Mouse (Mus musculus) CH12F3 (cell line): ENCODE measurements around the gene Tmem214.

Source experiments
- in situ Hi-C: fragments of 300-500 bp; cut with MboI; formaldehyde crosslinking; loops from 2 replicates; pipeline ENCODE4 v1.14.3; 2020; ENCODE audit warnings: low sequenced_read_pairs

Gene Tmem214

DNA sequence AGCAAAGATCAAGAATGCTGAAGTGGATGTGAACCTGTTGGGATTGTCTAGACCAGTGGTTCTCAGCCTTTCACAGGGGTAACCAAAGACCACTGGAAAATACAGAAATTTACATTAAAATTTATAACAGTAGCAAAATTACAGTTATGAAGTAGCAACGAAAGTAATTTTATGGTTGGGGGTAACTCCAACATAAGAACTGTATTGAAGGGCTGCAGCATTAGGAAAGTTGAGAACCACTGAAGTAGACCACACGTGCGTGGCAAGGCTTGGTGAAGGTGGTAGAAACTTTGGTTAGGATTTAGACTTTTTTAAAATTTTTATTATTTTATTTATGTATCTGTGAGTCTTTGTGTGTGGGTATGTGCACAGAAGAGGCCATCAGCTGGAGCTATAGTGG lies at the start of gene Tmem214:
Gene Tmem214, plus strand, starts transcription at position 301 of the 400 bp plus-strand sequence.
- in situ Hi-C loops: no loop called here

DNA sequence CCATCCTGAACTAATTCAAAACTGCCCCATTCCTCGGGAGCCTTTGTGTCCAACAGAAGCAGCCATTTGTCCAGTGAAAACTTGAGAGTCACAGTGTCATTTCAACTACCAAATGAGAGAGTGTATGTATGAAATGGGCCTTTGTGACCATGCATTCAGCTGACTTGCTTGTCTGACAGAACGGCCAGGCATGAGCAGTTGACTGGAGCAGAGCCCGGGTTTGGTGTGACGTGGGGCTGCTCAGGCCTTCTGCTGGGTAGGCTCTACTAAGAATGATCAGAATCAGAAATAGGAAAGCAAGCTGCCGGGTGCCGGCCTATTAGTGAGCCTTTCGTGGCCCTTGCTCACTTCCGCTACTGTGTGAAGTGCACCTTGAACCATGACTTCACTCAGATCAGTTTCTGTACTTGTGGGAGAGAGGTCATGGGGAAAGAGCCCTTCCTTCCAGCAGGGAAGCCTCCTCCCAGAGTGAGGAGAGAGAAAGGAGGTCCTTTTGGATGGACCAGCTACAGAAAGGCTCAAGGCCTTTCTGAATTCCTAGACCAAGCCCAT lies 49.0 kb upstream of the Tmem214 start:
- in situ Hi-C loops: no loop called here

DNA sequence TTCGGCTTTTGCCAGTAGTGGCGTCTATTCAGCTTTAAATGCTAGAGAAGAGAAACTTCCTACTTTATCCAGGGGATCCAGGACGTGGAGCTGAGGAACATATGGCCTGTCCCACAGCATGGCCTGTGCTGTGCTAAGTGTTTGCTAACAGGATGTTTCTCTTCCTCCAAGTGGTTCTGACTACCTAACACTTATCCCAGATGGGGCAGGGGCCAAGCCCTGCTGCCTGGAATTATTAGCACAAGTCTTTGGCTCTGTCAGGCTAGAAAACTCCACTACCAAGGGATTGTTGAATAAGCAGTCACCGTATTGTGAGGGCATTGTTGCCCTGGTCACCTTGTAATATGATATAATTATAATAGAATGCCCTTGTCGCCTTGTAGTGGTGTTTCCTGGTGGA lies 45.1 kb upstream of the Tmem214 start:
- in situ Hi-C loops: no loop called here

DNA sequence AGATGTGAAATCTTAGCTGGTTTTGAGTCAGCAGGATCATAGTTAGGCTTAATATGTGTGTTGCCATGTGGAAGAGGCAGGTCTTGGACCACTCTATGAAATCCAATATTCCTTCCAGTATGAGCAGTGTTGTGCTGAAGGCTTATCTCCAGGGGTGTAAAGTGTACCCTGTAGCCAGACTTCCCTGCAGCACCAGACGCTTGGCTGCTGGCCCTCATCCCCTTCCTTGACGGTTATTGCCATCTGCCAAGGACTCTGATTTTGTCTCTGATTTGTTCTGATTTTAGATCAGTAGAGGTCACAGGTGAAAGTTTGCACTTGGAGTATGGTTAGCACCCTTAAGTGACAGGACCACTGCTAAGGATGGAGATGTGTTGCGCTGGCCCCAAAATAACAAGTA lies 44.7 kb upstream of the Tmem214 start:
- in situ Hi-C loops: no loop called here

GRCm38 (mm10) chr5:30824124-30824988 lies 43.5 kb upstream of the Tmem214 start:
- in situ Hi-C loops: no loop called here

GRCm38 (mm10) chr5:30825166-30825565 lies 42.6 kb upstream of the Tmem214 start:
- in situ Hi-C loops: no loop called here

DNA sequence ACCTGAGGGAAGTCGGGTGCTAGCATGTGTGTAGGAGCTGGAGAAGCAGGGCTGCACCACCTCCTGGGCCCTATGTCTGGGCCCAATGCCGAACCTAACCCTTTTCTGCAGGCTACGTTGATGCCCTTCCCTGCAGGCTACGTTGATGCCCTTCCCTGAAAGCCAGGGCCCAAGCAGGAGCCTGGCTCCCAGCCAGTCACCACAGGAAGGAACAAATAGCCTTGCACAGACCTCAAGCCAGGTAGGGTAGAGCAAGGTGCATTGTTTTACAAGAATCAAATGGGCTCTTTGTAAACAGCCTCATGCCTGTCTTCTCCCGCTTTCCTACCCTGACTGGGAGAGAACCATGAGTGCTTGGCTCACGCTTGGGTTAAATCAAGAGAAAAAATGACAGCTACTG lies 42.0 kb upstream of the Tmem214 start:
- in situ Hi-C loops: no loop called here

DNA sequence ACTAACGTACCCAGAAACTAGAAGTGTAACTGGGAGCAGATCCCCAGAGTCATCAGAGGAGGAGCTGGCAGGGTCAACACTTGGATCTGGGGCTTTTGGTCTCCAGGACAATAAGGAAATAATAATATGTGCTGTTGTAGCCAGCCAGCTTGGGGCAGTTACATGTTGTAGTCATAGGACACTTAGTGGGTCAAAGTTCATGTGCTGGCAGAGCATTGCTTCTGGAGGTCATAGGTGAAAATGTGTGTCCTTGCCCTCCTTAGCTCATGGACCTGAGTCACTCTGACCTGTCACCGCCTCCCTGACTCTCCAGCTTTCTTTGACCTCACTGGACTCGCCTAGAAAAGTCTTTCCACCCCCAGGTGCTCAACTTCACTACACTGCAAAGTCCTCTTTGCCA lies 34.4 kb upstream of the Tmem214 start:
- in situ Hi-C loops: no loop called here

DNA sequence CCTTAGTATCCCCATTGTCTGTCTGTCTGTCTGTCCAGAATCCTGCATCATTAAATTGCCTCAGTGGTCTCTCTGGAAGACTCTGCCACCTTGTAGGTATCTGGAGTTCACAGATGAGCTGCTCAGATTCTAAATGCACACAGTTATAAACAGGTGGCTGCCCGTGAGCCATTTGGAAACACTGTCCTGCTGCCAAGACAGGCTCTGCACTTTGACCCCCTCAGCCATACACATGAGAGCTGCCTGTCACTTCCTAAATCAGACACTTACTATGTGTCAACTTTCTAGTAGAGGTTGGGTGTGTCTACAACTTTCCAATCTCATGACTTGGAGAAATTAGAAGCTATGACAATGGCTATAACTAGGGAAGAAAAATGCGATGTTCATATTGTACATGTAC lies 28.1 kb upstream of the Tmem214 start:
- in situ Hi-C loops: no loop called here

GRCm38 (mm10) chr5:30841896-30842295 lies 25.9 kb upstream of the Tmem214 start:
- in situ Hi-C loops: no loop called here

GRCm38 (mm10) chr5:30849891-30850555 lies 17.8 kb upstream of the Tmem214 start:
- in situ Hi-C loops: no loop called here

GRCm38 (mm10) chr5:30850556-30850925 lies 17.3 kb upstream of the Tmem214 start:
- in situ Hi-C loops: no loop called here

DNA sequence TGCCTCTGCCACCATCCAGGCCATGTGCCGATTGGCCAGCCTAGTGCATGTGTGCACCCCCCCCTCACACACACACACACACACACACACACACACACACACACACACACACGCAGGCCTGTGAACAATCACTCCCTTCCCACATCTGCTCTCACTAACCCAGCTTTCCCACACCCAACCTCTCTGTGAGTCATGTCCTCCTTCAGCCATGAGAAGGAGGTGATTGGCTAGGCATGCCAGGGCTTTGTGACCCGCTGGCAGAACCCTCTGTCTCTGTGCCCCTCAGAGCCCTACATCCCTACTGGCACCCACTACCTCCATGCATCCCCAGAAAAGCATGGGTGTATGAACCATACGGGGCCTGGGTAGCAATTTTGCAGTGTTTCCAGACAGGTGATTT lies 14.3 kb upstream of the Tmem214 start:
- in situ Hi-C loops: no loop called here

DNA sequence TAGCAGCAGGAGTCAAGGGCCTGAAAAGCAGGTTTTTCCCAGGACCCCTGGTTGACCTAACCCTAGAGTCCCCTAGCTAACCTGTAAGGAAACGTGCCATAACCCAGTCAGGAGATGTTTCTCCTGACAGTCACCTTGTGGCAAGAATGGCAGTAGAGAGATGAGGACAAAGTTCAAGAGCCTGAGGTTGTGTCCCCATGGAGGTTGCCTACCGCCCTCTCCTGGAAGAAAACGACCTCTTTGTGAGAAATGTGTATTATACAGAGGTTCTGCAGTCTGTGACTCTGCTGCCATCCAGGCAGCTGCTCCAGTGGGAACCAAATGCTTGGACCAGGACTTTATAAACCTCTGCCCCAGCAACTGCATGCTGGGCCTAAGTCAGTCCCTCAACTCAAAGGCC lies 12.1 kb upstream of the Tmem214 start:
- in situ Hi-C loops: no loop called here

GRCm38 (mm10) chr5:30856124-30856523 lies 11.7 kb upstream of the Tmem214 start:
- in situ Hi-C loops: no loop called here

DNA sequence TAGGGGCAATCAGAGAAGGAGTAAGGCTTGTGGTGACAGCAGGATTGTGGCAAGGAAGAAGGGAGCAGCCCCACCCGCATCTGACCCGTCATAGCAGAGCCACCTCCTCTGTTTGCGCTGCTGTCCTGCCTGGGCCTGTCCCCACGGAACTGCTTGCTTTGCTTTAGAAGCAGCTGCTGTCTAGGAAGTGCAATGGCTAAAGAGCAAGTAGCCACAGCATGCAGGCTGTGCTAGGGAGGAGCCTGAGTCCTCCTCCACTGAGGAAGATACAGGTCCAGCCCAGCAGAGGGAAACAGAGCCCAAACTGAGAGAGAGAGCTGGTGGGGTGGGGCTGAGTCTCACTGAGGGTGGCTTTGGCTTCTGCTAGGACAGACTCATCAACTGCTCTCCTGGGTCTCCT lies 4.0 kb upstream of the Tmem214 start:
- in situ Hi-C loops: no loop called here

DNA sequence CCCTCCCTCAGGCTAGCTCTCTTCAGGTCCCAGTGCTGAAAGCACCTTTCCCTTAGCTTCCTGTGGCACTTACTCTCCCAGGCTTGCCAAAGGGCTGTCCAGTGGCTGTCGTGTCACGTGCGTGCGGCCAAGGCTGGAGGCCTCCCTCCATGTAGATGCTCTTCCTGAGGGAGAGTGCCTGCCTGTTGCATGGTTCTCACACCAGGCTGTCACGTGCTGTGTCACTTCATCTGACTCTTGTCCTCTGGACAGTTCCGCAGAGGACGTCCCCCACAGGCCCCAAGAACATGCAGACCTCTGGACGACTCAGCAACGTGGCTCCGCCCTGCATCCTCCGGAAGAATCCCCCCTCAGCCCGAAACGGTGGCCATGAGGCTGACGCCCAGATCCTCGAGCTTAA lies 3.5 kb upstream of the Tmem214 start:
- in situ Hi-C loops: no loop called here

DNA sequence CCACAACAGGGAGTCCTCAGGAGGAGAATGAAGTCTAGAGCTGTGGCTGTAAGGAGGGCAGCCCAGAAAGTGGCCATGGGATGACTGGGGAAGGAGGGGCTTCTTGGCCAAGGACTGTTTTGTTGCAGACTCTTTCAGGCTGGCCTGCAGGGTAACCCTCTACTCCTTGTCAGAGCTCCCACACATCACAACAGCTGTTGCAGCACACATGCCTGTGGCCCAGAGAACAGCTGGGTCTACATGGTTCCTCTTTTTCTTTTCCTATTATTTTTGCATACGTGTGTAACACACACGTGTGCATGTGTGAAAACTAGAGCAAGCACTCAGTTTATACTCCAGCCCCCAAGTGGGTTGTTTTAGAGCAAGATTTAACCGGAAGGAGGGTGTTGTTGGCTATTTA lies 941 bp upstream of the Tmem214 start:
- in situ Hi-C loops: no loop called here

GRCm38 (mm10) chr5:30868981-30869380 lies 1.2 kb downstream of the Tmem214 start:
- in situ Hi-C loops: no loop called here

DNA sequence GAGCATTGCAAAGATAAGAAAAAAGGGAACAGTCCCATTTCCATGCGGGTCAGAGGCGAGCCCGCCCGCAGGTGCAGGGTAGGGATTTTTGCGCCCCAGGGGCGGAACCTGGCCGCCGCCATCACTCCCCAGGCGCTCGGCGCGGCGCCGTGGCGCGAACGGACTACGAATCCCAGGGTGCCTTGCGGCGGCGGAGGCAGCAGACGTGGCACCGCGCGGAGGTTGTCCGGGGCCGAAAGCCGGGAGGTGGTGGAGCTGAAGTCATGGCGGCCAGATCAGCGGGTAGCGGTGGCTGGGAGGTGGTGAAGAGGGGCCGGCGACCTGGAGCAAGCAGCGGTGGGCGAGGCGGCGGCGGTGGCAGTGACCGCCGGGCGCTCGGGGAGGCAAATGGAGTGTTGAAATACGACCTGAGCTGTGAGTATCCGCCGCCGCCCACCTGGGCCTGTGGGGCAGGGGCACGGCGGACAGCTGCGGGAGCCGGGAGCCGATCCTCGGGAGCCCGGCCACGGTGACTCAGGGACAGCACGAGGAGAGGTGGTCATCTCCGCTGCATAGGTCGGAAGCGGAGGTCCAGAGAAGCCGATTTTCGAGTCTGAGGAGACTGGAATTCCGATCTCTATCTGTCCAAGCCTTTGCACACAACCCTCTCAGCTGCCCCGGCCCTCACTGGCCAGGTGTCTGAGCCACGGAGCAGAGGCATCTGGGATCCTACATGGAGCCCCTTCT lies 1.8 kb downstream of the Tmem214 start:
- in situ Hi-C loops: no loop called here

- in situ Hi-C loops: no loop called here
Measured at GRCm38 (mm10) chr5:30870131-30870406, 2.3 kb downstream of the Tmem214 start.

GRCm38 (mm10) chr5:30872574-30872973 lies 4.8 kb downstream of the Tmem214 start:
- in situ Hi-C loops: no loop called here
